Mouse (Mus musculus) embryo, embryonic 11 days (tissue): ENCODE data around the gene Sntn.

Experiments used
- DNase-seq: peaks from one replicate; pipeline ENCODE4 v3.0.0-alpha.2; 2015

Sntn gene

GRCm38 (mm10) chr14:13670576-13670975 is at the start of gene Sntn:
TSS of gene Sntn (plus strand) at chr14:13670876.
- DNase-seq: no peak

GRCm38 (mm10) chr14:13649865-13650264 is 20.8 kb upstream of the Sntn start:
- no peak for DNase-seq

GRCm38 (mm10) chr14:13651039-13651438 is 19.6 kb upstream of the Sntn start:
- peak; percentile 41 for DNase-seq

GRCm38 (mm10) chr14:13651541-13652298 is 19.0 kb upstream of the Sntn start:
- DNase-seq: no peak

- DNase-seq: no peak
Measured at GRCm38 (mm10) chr14:13686716-13687115, 16.0 kb downstream of the Sntn start.

- no peak for DNase-seq
Measured at GRCm38 (mm10) chr14:13690426-13690825, 19.8 kb downstream of the Sntn start.

- DNase-seq: no peak
Measured at GRCm38 (mm10) chr14:13732263-13732662, 61.6 kb downstream of the Sntn start.
